Mouse (Mus musculus) right cerebral cortex, postnatal 10 days (tissue): ENCODE results near the gene Nanos2.
A peak's percentile ranks its signal among the peaks of the same experiment; 100 is the strongest.

Source experiments
- DNase-seq, 2 experiments: peaks; one replicate each; pipeline ENCODE4 v3.0.0; 2021; ENCODE audit warnings: low spot score in 2 of 2

Nanos2 gene

GRCm38 (mm10) chr7:18987100-18987499 is at the start of gene Nanos2:
TSS of gene Nanos2 (plus strand) at chr7:18987400.
- DNase-seq = no peak

- DNase-seq = peak; percentile 60 to 67
These were observed 44.8 kb upstream of the Nanos2 start for GRCm38 (mm10) chr7:18942376-18942775.

GRCm38 (mm10) chr7:18942815-18943214 is 44.4 kb upstream of the Nanos2 start:
- no peak for DNase-seq

GRCm38 (mm10) chr7:18948151-18948550 is 39.0 kb upstream of the Nanos2 start:
- no peak for DNase-seq

GRCm38 (mm10) chr7:18949781-18950522 is 37.2 kb upstream of the Nanos2 start:
- DNase-seq = peak; percentile 77 to 90

GRCm38 (mm10) chr7:18950523-18951315 is 36.5 kb upstream of the Nanos2 start:
- DNase-seq = peak; percentile 64 to 81

- no peak for DNase-seq
These were observed 35.8 kb upstream of the Nanos2 start for GRCm38 (mm10) chr7:18951397-18951796.

GRCm38 (mm10) chr7:18957569-18958383 is 29.4 kb upstream of the Nanos2 start:
- peak; percentile 62 to 75 for DNase-seq

- no peak for DNase-seq
These were observed 28.8 kb upstream of the Nanos2 start for GRCm38 (mm10) chr7:18958384-18958766.

GRCm38 (mm10) chr7:18959446-18959845 is 27.8 kb upstream of the Nanos2 start:
- DNase-seq = no peak

- no peak for DNase-seq
These were observed 24.9 kb upstream of the Nanos2 start for GRCm38 (mm10) chr7:18962171-18962792.

GRCm38 (mm10) chr7:18962795-18963194 is 24.4 kb upstream of the Nanos2 start:
- DNase-seq = no peak

- no peak for DNase-seq
These were observed 23.8 kb upstream of the Nanos2 start for GRCm38 (mm10) chr7:18963294-18963843.

GRCm38 (mm10) chr7:18965312-18965711 is 21.9 kb upstream of the Nanos2 start:
- DNase-seq = no peak

GRCm38 (mm10) chr7:18967603-18968002 is 19.6 kb upstream of the Nanos2 start:
- DNase-seq = no peak

GRCm38 (mm10) chr7:18970956-18971355 is 16.2 kb upstream of the Nanos2 start:
- no peak for DNase-seq

GRCm38 (mm10) chr7:18978381-18978780 is 8.8 kb upstream of the Nanos2 start:
- no peak for DNase-seq

- DNase-seq = no peak
These were observed 697 bp upstream of the Nanos2 start for GRCm38 (mm10) chr7:18986503-18986902.

- DNase-seq = no peak
These were observed 547 bp downstream of the Nanos2 start for GRCm38 (mm10) chr7:18987747-18988146.

- DNase-seq = no peak
These were observed 1.6 kb downstream of the Nanos2 start for GRCm38 (mm10) chr7:18988780-18989179.

- peak in 1 of 2 experiments; percentile 76 for DNase-seq
These were observed 2.8 kb downstream of the Nanos2 start for GRCm38 (mm10) chr7:18989995-18990394.
